Mouse (Mus musculus) midbrain, embryonic 13.5 days (tissue): ENCODE results near the gene Gm10320. TPM values are rescaled to one million over a fixed set of nuclear protein-coding genes. Genes with fewer than 3 reads are reported as not detected.

Source experiments
- ATAC-seq: fragments of 200-750 bp; cut with Nextera tagmentation; 2 replicates; pipeline ENCODE4 v1.8.0; 2017; ENCODE audit warnings: mild to moderate bottlenecking, moderate TSS enrichment, moderate library complexity
- H3K27ac ChIP-seq: fragments of 300-500 bp; sonication (generic); 2 replicates; pipeline ENCODE4 v1.5.1; 2015; ENCODE audit warnings: inconsistent platforms, mild to moderate bottlenecking, moderate library complexity
- H3K27me3 ChIP-seq: fragments of 300-500 bp; sonication (generic); 2 replicates; pipeline ENCODE4 v1.6.1; 2015; ENCODE audit warnings: mild to moderate bottlenecking, inconsistent platforms
- H3K36me3 ChIP-seq: fragments of 300-500 bp; sonication (generic); 2 replicates; pipeline ENCODE4 v1.6.1; 2015; ENCODE audit warnings: mild to moderate bottlenecking, inconsistent platforms
- H3K4me1 ChIP-seq: fragments of 300-500 bp; sonication (generic); replicated peaks from 2 replicates; pipeline ENCODE4 v1.6.1; 2015; ENCODE audit warnings: inconsistent platforms
- H3K4me2 ChIP-seq: fragments of 300-500 bp; sonication (generic); replicated peaks from 2 replicates; pipeline ENCODE4 v1.6.1; 2015; ENCODE audit warnings: moderate library complexity, mild to moderate bottlenecking, inconsistent platforms
- H3K4me3 ChIP-seq: fragments of 300-500 bp; sonication (generic); replicated peaks from 2 replicates; pipeline ENCODE4 v1.5.1; 2015; ENCODE audit warnings: mild to moderate bottlenecking, inconsistent platforms
- H3K9ac ChIP-seq: fragments of 300-500 bp; sonication (generic); replicated peaks from 2 replicates; pipeline ENCODE4 v1.6.1; 2015; ENCODE audit warnings: mild to moderate bottlenecking, inconsistent platforms
- H3K9me3 ChIP-seq: fragments of 300-500 bp; sonication (generic); 2 replicates; pipeline ENCODE4 v1.6.1; 2016; ENCODE audit warnings: mild to moderate bottlenecking, inconsistent platforms
- WGBS: fragments of 180-500 bp; shearing (Covaris S2); methylation state at CpG from one replicate; pipeline ENCODE4 v1.1.7; 2015; 5-methylcytosine and 5-hydroxymethylcytosine counted together
- polyA plus RNA-seq: library from polyadenylated mRNA; unstranded; fragments of >200 nt; fragmentation: Nextera tagmentation; extraction: Ambion mirVana; gene quantifications from 2 replicates; pipeline ENCODE4 v1.2.1, GENCODE M21; 2015

Gene Gm10320
- polyA plus RNA-seq, 1 experiment from 2014 or later: 0.51 TPM

- H3K36me3 ChIP-seq: no peaks in the 10 kb centered on the region
- no peak overlapping the region for H3K4me3 ChIP-seq
- 30% methylated on average over 11 of the region's 11 CpGs for WGBS
- ATAC-seq: no peak
- H3K9me3 ChIP-seq: 0 out of 2 replicates have a peak, but pooled peaks cover 4% of the 10 kb centered on the region
- no peak overlapping the region for H3K4me2 ChIP-seq
- H3K27ac ChIP-seq: no peak overlapping the region
- H3K9ac ChIP-seq: no peak overlapping the region
- 0 out of 2 replicates have a peak, but pooled peaks cover 2% of the 10 kb centered on the region for H3K4me1 ChIP-seq
- H3K27me3 ChIP-seq: peaks cover 33% of the 10 kb centered on the region
Observed at GRCm38 (mm10) chr13:98518341-98518740, 26.5 kb upstream of the Gm10320 start.

GRCm38 (mm10) chr13:98517666-98518065, 25.9 kb upstream of the Gm10320 start:
- Histone ChIP-seq H3K27ac (no peak overlapping the region), H3K36me3 (no peaks in the 10 kb centered on the region), H3K4me3 (no peak overlapping the region), H3K9ac (no peak overlapping the region), H3K27me3 (peaks cover 33% of the 10 kb centered on the region), H3K9me3 (0 out of 2 replicates have a peak, but pooled peaks cover 3% of the 10 kb centered on the region), H3K4me2 (no peak overlapping the region), H3K4me1 (0 out of 2 replicates have a peak, but pooled peaks cover 2% of the 10 kb centered on the region)
- ATAC-seq: no peak
- 55% methylated on average over 5 of the region's 5 CpGs for WGBS

GRCm38 (mm10) chr13:98516985-98517384, 25.2 kb upstream of the Gm10320 start:
- Histone ChIP-seq H3K4me2 (no peak overlapping the region), H3K27me3 (peaks cover 38% of the 10 kb centered on the region), H3K27ac (no peak overlapping the region), H3K36me3 (no peaks in the 10 kb centered on the region), H3K9ac (no peak overlapping the region), H3K4me3 (no peak overlapping the region), H3K9me3 (no peaks in the 10 kb centered on the region), H3K4me1 (0 out of 2 replicates have a peak, but pooled peaks cover 2% of the 10 kb centered on the region)
- WGBS: 84% methylated on average over 4 of the region's 4 CpGs
- ATAC-seq: no peak

GRCm38 (mm10) chr13:98512066-98512465, 20.3 kb upstream of the Gm10320 start:
- no peaks in the 10 kb centered on the region for H3K9me3 ChIP-seq
- no peaks in the 10 kb centered on the region for H3K36me3 ChIP-seq
- H3K4me3 ChIP-seq: no peak overlapping the region
- peaks cover 53% of the 10 kb centered on the region for H3K27me3 ChIP-seq
- no peak overlapping the region for H3K9ac ChIP-seq
- WGBS: 80% methylated on average over 4 of the region's 4 CpGs
- no peak overlapping the region for H3K4me2 ChIP-seq
- H3K27ac ChIP-seq: no peak overlapping the region
- no peak for ATAC-seq
- H3K4me1 ChIP-seq: no peaks in the 10 kb centered on the region

GRCm38 (mm10) chr13:98507656-98508055, 15.9 kb upstream of the Gm10320 start:
- H3K9ac ChIP-seq: no peak overlapping the region
- peaks cover 80% of the 10 kb centered on the region for H3K27me3 ChIP-seq
- H3K36me3 ChIP-seq: no peaks in the 10 kb centered on the region
- ATAC-seq: no peak
- no peak overlapping the region for H3K4me3 ChIP-seq
- no peaks in the 10 kb centered on the region for H3K9me3 ChIP-seq
- peaks cover 24% of the 10 kb centered on the region for H3K4me1 ChIP-seq
- 66% methylated on average over 2 of the region's 2 CpGs for WGBS
- no peak overlapping the region for H3K4me2 ChIP-seq
- H3K27ac ChIP-seq: no peak overlapping the region

- H3K36me3 ChIP-seq: no peaks in the 10 kb centered on the region
- H3K4me2 ChIP-seq: no peak overlapping the region
- no peak overlapping the region for H3K27ac ChIP-seq
- H3K4me1 ChIP-seq: peaks cover 31% of the 10 kb centered on the region
- no peak overlapping the region for H3K4me3 ChIP-seq
- 32% methylated on average over 4 of the region's 4 CpGs for WGBS
- no peaks in the 10 kb centered on the region for H3K9me3 ChIP-seq
- peaks cover 84% of the 10 kb centered on the region for H3K27me3 ChIP-seq
- H3K9ac ChIP-seq: no peak overlapping the region
- ATAC-seq: no peak
Observed at GRCm38 (mm10) chr13:98506496-98506895, 14.7 kb upstream of the Gm10320 start.

GRCm38 (mm10) chr13:98505989-98506388, 14.2 kb upstream of the Gm10320 start:
- no peaks in the 10 kb centered on the region for H3K36me3 ChIP-seq
- 12% methylated on average over 6 of the region's 6 CpGs for WGBS
- H3K4me3 ChIP-seq: no peak overlapping the region
- peaks cover 31% of the 10 kb centered on the region for H3K4me1 ChIP-seq
- H3K9me3 ChIP-seq: no peaks in the 10 kb centered on the region
- no peak for ATAC-seq
- peaks cover 89% of the 10 kb centered on the region for H3K27me3 ChIP-seq
- H3K9ac ChIP-seq: no peak overlapping the region
- no peak overlapping the region for H3K27ac ChIP-seq
- no peak overlapping the region for H3K4me2 ChIP-seq

- H3K27me3 ChIP-seq: peaks cover 92% of the 10 kb centered on the region
- peak; percentile 21; the same call in 1 of the 2 replicates for ATAC-seq
- H3K36me3 ChIP-seq: no peaks in the 10 kb centered on the region
- WGBS: 7% methylated on average over 11 of the region's 11 CpGs
- H3K27ac ChIP-seq: no peak overlapping the region
- H3K4me1 ChIP-seq: peaks cover 31% of the 10 kb centered on the region
- H3K4me3 ChIP-seq: no peak overlapping the region
- no peaks in the 10 kb centered on the region for H3K9me3 ChIP-seq
- 0 out of 2 replicates have a peak overlapping the region, but pooled peaks have one; percentile 64 for H3K4me2 ChIP-seq
- no peak overlapping the region for H3K9ac ChIP-seq
Observed at GRCm38 (mm10) chr13:98505489-98505857, 13.7 kb upstream of the Gm10320 start.

GRCm38 (mm10) chr13:98504661-98505488, 13.1 kb upstream of the Gm10320 start:
- H3K36me3 ChIP-seq: no peaks in the 10 kb centered on the region
- peak overlapping the region; percentile 64 for H3K4me2 ChIP-seq
- peak; percentile 81 for ATAC-seq
- H3K27ac ChIP-seq: no peak overlapping the region
- peaks cover 31% of the 10 kb centered on the region for H3K4me1 ChIP-seq
- peaks cover 93% of the 10 kb centered on the region for H3K27me3 ChIP-seq
- under 1% methylated on average over 51 of the region's 51 CpGs for WGBS
- peak overlapping the region; percentile 46; the same call in 1 of the 2 replicates for H3K9ac ChIP-seq
- no peaks in the 10 kb centered on the region for H3K9me3 ChIP-seq
- H3K4me3 ChIP-seq: peak overlapping the region; percentile 39

- ATAC-seq: peak; percentile 56
- no peak overlapping the region for H3K27ac ChIP-seq
- peaks cover 96% of the 10 kb centered on the region for H3K27me3 ChIP-seq
- peaks cover 31% of the 10 kb centered on the region for H3K4me1 ChIP-seq
- H3K4me2 ChIP-seq: peak overlapping the region; percentile 64
- H3K9me3 ChIP-seq: no peaks in the 10 kb centered on the region
- no peak overlapping the region for H3K9ac ChIP-seq
- H3K36me3 ChIP-seq: no peaks in the 10 kb centered on the region
- H3K4me3 ChIP-seq: peak overlapping the region; percentile 39
- WGBS: under 1% methylated on average over 27 of the region's 27 CpGs
Observed at GRCm38 (mm10) chr13:98504181-98504660, 12.4 kb upstream of the Gm10320 start.

GRCm38 (mm10) chr13:98503601-98504000, 11.8 kb upstream of the Gm10320 start:
- no peak overlapping the region for H3K4me3 ChIP-seq
- no peaks in the 10 kb centered on the region for H3K9me3 ChIP-seq
- no peak overlapping the region for H3K27ac ChIP-seq
- no peak for ATAC-seq
- H3K36me3 ChIP-seq: no peaks in the 10 kb centered on the region
- H3K4me1 ChIP-seq: peaks cover 31% of the 10 kb centered on the region
- WGBS: under 1% methylated on average over 8 of the region's 8 CpGs
- H3K9ac ChIP-seq: no peak overlapping the region
- peaks cover 99% of the 10 kb centered on the region for H3K27me3 ChIP-seq
- H3K4me2 ChIP-seq: peak overlapping the region; percentile 64

GRCm38 (mm10) chr13:98502813-98503341, 11.1 kb upstream of the Gm10320 start:
- peaks cover 99% of the 10 kb centered on the region for H3K27me3 ChIP-seq
- no peaks in the 10 kb centered on the region for H3K36me3 ChIP-seq
- no peaks in the 10 kb centered on the region for H3K9me3 ChIP-seq
- no peak overlapping the region; the same call in 1 of the 2 replicates for H3K9ac ChIP-seq
- H3K4me2 ChIP-seq: peak overlapping the region; percentile 41
- no peak overlapping the region for H3K27ac ChIP-seq
- H3K4me3 ChIP-seq: peak overlapping the region; percentile 21
- WGBS: under 1% methylated on average over 27 of the region's 27 CpGs
- peaks cover 31% of the 10 kb centered on the region for H3K4me1 ChIP-seq
- ATAC-seq: no peak
